Mouse (Mus musculus): ENCODE results near the gene Vrk3. TPM values are rescaled to one million over a fixed set of nuclear protein-coding genes. Genes with fewer than 3 reads are reported as not detected.

Vrk3 gene
- polyA plus RNA-seq, 1 experiment from 2014 or later: 36.3 TPM

DNA sequence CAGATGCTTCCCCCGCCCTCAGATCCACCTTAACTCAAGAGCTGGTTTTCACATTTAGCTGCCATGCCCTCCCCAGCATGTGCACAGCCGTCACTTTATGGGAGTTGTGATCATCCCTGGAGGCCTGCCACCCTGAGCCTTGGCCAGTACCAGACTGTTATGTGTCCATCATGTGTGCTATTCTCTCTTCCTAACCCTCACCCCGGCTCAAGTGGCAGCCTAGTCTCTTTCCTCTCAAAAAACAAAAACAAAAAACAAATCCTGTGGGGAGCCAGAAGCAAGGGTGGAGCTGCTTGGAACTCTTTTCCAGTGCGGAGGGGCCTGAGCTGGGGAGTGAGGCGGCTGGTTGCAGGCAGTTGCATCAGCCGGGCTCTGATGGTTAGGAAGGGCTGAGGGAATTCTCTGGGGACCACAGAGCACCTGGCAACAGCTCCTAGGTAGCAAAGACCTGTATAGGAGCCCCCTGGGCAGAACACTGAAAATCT, 70.6 kb downstream of the Vrk3 start:
- H3K4me1 ChIP-seq (ENCODE audit: insufficient read depth): peaks cover 14% of the 10 kb centered on the region
- peak overlapping the region; percentile 98 for H3K9ac ChIP-seq
- peak overlapping the region; percentile 88 for H3K4me3 ChIP-seq (ENCODE audit: low read depth, low read length)
- H3K4me2 ChIP-seq: peak overlapping the region; percentile 89
- no peaks in the 10 kb centered on the region for H3K9me3 ChIP-seq (ENCODE audit: low read depth, low read length)
- H3K27me3 ChIP-seq (ENCODE audit: insufficient read depth, low read length): no peaks in the 10 kb centered on the region
- DNase-seq: no peak
- H3K27ac ChIP-seq (ENCODE audit: low read depth): peak overlapping the region; percentile 46; the same call in 1 of the 2 replicates
- ATAC-seq (ENCODE audit: insufficient read depth): no peak
- WGBS: 26% methylated on average over 6 of the region's 6 CpGs
- TF ChIP-seq CTCF (IDR thresholded peaks at IDR 0.05; ENCODE audit: low read depth): no peak
- H3K36me3 ChIP-seq (ENCODE audit: insufficient read depth): peaks cover 22% of the 10 kb centered on the region

DNA sequence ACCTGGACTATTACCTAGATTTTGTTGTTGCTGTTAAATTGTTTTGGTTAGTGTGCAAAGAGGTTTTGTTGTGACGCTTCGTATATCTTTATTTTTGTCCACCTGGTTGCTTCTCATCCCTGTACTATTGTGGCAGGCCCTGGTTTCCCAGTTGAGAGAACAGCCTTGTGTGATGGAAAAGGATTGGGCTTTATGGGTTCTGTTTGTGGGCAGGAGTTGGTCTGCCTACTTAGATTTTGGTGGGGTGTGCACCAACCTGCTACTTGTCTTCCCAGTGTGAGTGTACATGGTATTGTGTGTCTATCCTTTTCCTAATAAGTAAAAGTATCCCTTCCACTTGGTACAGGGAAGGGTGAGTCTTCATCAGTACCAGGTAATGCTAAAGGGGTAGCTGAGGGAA, 71.2 kb downstream of the Vrk3 start:
- Histone ChIP-seq H3K27me3 (ENCODE audit: insufficient read depth, low read length) (no peaks in the 10 kb centered on the region), H3K4me1 (ENCODE audit: insufficient read depth) (peaks cover 14% of the 10 kb centered on the region), H3K4me3 (ENCODE audit: low read depth, low read length) (peak overlapping the region; percentile 88), H3K36me3 (ENCODE audit: insufficient read depth) (peaks cover 16% of the 10 kb centered on the region), H3K27ac (ENCODE audit: low read depth) (no peak overlapping the region), H3K9ac (peak overlapping the region; percentile 98; the same call in 1 of the 2 replicates), H3K4me2 (peak overlapping the region; percentile 89), H3K9me3 (ENCODE audit: low read depth, low read length) (no peaks in the 10 kb centered on the region)
- no peak for TF ChIP-seq CTCF (IDR thresholded peaks at IDR 0.05; ENCODE audit: low read depth)
- WGBS: 79% methylated on average over 2 of the region's 2 CpGs
- DNase-seq (no peak), ATAC-seq (ENCODE audit: insufficient read depth) (no peak)

DNA sequence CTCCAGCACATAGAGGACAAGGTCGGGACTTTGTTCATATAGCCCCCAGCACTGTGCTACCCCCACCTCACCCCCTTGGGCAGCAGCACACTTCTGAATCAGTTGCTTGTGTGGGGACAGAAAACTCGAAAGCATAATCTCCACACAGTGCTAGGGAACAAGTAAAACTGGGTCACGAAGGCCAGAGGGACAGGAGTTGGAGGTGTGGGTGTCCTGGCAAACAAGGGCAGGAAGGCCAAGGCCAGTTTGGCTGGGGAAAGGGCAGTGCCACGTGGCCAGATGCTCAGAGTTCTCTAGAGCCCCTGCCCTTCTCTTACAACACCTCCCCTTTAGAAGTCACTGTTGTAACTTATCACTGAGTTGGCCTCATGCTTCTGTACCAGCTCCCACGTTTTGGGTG, 71.7 kb downstream of the Vrk3 start:
- H3K4me2 ChIP-seq: peak overlapping the region; percentile 10; the same call in 1 of the 2 replicates

DNA sequence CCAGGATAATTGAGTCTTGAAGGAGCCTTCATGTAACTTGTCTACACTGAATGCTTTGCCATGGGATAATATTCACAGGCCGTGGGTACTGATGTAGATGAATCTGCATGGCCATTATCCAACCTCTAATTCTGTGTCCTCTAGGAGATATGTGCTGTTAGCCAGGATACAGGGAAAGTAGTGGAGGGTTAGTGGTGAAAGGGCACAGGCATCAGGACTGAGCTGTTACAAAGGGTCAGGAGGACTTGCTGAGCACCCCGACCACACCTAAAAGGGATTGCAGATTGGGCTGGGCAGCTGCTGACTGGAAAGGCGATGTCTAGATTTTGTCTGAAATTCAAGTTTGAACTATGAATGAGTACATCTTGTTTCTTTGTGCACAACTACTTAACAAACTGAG, 72.3 kb downstream of the Vrk3 start:
- Histone ChIP-seq H3K27ac (ENCODE audit: low read depth) (no peak overlapping the region), H3K9me3 (ENCODE audit: low read depth, low read length) (no peaks in the 10 kb centered on the region), H3K9ac (peak overlapping the region; percentile 10; the same call in 1 of the 2 replicates), H3K4me3 (ENCODE audit: low read depth, low read length) (no peak overlapping the region), H3K4me2 (no peak overlapping the region), H3K4me1 (ENCODE audit: insufficient read depth) (peaks cover 11% of the 10 kb centered on the region), H3K36me3 (ENCODE audit: insufficient read depth) (peaks cover 14% of the 10 kb centered on the region; the same call in 1 of the 2 replicates), H3K27me3 (ENCODE audit: insufficient read depth, low read length) (no peaks in the 10 kb centered on the region)
- ATAC-seq (ENCODE audit: insufficient read depth): no peak
- DNase-seq: no peak
- TF ChIP-seq CTCF (IDR thresholded peaks at IDR 0.05; ENCODE audit: low read depth): no peak
- 78% methylated on average over 3 of the region's 3 CpGs for WGBS

More for the DNA sequence above, 71.7 kb downstream of the Vrk3 start:
- DNase-seq: no peak
- H3K36me3 ChIP-seq (ENCODE audit: insufficient read depth): peaks cover 12% of the 10 kb centered on the region; the same call in 1 of the 2 replicates
- H3K27me3 ChIP-seq (ENCODE audit: insufficient read depth, low read length): no peaks in the 10 kb centered on the region
- TF ChIP-seq CTCF (IDR thresholded peaks at IDR 0.05; ENCODE audit: low read depth): no peak
- no peak for ATAC-seq (ENCODE audit: insufficient read depth)
- H3K4me3 ChIP-seq (ENCODE audit: low read depth, low read length): no peak overlapping the region
- 48% methylated on average over 5 of the region's 5 CpGs for WGBS
- no peaks in the 10 kb centered on the region for H3K9me3 ChIP-seq (ENCODE audit: low read depth, low read length)
- no peak overlapping the region for H3K27ac ChIP-seq (ENCODE audit: low read depth)
- H3K9ac ChIP-seq: no peak overlapping the region
- H3K4me1 ChIP-seq (ENCODE audit: insufficient read depth): peaks cover 13% of the 10 kb centered on the region

DNA sequence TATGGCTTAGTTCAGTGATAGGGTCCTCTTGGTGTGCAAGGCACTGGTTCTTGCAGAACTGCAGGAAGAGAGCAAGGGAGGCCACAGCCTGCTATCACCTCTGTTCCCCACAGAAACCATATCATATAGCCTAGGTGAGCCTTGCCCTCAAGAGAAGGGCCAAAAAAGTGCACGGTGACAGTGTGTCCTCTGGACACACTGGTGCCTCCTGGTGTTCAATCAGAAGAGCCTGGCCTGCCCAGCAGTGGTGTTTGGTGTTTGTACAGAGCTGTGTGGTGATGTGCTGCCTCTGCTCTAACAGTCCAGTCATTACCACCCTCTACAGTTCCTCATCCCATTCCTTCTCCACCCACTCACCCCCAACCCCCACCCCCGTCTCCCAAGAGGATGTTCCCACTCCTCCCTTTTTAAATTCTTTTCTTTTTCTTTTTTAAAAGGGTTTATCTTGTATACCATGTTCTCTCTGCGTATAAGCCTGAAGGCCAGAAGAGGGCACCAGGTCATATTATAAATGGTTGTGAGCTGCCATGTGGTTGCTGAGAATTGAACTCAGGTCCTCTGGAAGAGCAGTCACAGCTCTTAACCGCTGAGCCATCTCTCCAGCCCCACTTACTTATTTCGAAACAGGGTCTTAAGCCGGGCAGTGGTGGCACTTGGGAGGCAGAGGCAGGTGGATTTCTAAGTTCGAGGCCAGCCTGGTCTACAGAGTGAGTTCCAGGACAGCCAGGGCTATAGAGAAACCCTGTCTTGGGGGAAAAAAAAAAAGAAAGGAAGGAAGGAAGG, 73.6 kb downstream of the Vrk3 start:
- Histone ChIP-seq H3K4me1 (ENCODE audit: insufficient read depth) (peaks cover 11% of the 10 kb centered on the region), H3K27ac (ENCODE audit: low read depth) (no peak overlapping the region), H3K9ac (no peak overlapping the region), H3K4me2 (no peak overlapping the region), H3K9me3 (ENCODE audit: low read depth, low read length) (no peaks in the 10 kb centered on the region), H3K36me3 (ENCODE audit: insufficient read depth) (peaks cover 21% of the 10 kb centered on the region), H3K4me3 (ENCODE audit: low read depth, low read length) (no peak overlapping the region), H3K27me3 (ENCODE audit: insufficient read depth, low read length) (no peaks in the 10 kb centered on the region)
- ATAC-seq (ENCODE audit: insufficient read depth): no peak
- TF ChIP-seq CTCF (IDR thresholded peaks at IDR 0.05; ENCODE audit: low read depth): peak; percentile 10; the same call in 1 of the 2 replicates
- 76% methylated on average over 7 of the region's 7 CpGs for WGBS
- DNase-seq: no peak

DNA sequence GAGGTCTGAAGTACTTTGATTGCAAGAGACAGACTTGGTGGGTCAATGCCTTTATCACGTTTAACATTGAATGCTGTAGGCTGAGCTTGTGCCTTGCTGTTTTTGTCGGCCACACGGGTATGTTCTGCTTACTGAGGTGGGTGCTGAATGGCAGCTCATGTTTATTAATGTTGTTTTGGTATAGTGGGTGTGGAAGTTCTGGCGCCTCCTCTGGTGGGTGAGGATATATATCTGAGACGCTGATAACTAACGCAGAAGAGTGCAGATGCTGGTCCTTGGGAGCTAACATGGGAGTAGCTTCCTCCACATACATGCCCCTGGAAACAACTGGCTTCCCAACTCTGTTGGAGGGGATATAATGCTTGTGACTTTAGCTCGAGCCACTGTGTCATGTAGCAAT, 75.2 kb downstream of the Vrk3 start:
- H3K4me1 ChIP-seq (ENCODE audit: insufficient read depth): peaks cover 3% of the 10 kb centered on the region; the same call in 1 of the 2 replicates
- peak; percentile 29; the same call in 1 of the 2 replicates for TF ChIP-seq CTCF (IDR thresholded peaks at IDR 0.05; ENCODE audit: low read depth)
- no peak overlapping the region for H3K9ac ChIP-seq
- H3K9me3 ChIP-seq (ENCODE audit: low read depth, low read length): no peaks in the 10 kb centered on the region
- DNase-seq (no peak), ATAC-seq (ENCODE audit: insufficient read depth) (no peak)
- H3K4me3 ChIP-seq (ENCODE audit: low read depth, low read length): no peak overlapping the region
- H3K27me3 ChIP-seq (ENCODE audit: insufficient read depth, low read length): no peaks in the 10 kb centered on the region
- H3K4me2 ChIP-seq: no peak overlapping the region
- whole genome bisulfite sequencing: 40% methylated on average over 7 of the region's 7 CpGs
- H3K27ac ChIP-seq (ENCODE audit: low read depth): no peak overlapping the region
- H3K36me3 ChIP-seq (ENCODE audit: insufficient read depth): peaks cover 29% of the 10 kb centered on the region

DNA sequence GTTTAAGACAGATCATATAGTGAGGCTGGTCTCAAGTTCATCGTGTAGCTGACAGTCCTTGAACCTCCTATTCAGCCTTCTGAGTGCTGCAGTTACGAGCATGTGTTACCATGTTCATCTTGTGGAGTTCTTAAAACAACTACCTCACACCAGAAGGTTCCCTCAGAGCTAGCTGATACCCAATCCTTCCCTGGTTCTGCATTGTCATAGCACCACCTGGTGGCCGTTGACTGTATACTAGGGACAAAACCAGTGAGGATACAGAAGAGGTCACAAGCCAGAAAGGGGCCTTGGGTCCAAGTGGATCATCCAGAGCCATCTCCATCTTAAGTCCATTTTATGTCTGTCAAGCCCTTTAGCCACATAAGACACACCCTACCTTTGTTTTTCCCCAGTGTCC, 76.7 kb downstream of the Vrk3 start:
- 0 out of 2 replicates have a peak, but pooled peaks have one; percentile 41 for ATAC-seq (ENCODE audit: insufficient read depth)

More for the DNA sequence above, 76.7 kb downstream of the Vrk3 start:
- H3K4me1 ChIP-seq (ENCODE audit: insufficient read depth): no peaks in the 10 kb centered on the region
- H3K4me2 ChIP-seq: no peak overlapping the region
- no peaks in the 10 kb centered on the region for H3K9me3 ChIP-seq (ENCODE audit: low read depth, low read length)
- H3K27ac ChIP-seq (ENCODE audit: low read depth): no peak overlapping the region
- no peak overlapping the region for H3K9ac ChIP-seq
- DNase-seq: peak; percentile 88
- H3K27me3 ChIP-seq (ENCODE audit: insufficient read depth, low read length): no peaks in the 10 kb centered on the region
- H3K4me3 ChIP-seq (ENCODE audit: low read depth, low read length): no peak overlapping the region
- TF ChIP-seq CTCF (IDR thresholded peaks at IDR 0.05; ENCODE audit: low read depth): peak; percentile 93
- 14% methylated on average over 3 of the region's 3 CpGs for WGBS
- peaks cover 33% of the 10 kb centered on the region for H3K36me3 ChIP-seq (ENCODE audit: insufficient read depth)
